Mouse (Mus musculus) spleen, adult 2 months (tissue): ENCODE measurements around the gene Grm2. TPM values are rescaled to one million over a fixed set of nuclear protein-coding genes. Genes with fewer than 3 reads are reported as not detected.
A peak's percentile ranks its signal among the peaks of the same experiment; 100 is the strongest.
"Not testable (repeated sequence)": the region's sequence is repeated elsewhere in the genome, so short reads cannot be mapped to it uniquely, and the experiment has no call there.

ENCODE experiments used
- DNase-seq, 2 experiments: peaks; one replicate each; pipeline versions ENCODE4 v3.0.0 to v3.0.0-alpha.2; 2012 to 2021; ENCODE audit warnings: low spot score in 2 of 2, low read depth in 1 of 2
- H3K27ac ChIP-seq: fragments of 200-500 bp; 2 replicates; pipeline ENCODE4 v1.5.1; 2012; ENCODE audit warnings: low read length, inconsistent platforms; ENCODE audit not compliant: insufficient read depth
- H3K27me3 ChIP-seq: fragments of 200-500 bp; 2 replicates; pipeline ENCODE4 v1.6.1; 2012; ENCODE audit warnings: mild to moderate bottlenecking, moderate library complexity, low read length, inconsistent platforms; ENCODE audit not compliant: control insufficient read depth, insufficient read depth
- H3K36me3 ChIP-seq: fragments of 200-500 bp; 2 replicates; pipeline ENCODE4 v1.6.1; 2012; ENCODE audit warnings: mild to moderate bottlenecking, low read length, inconsistent platforms; ENCODE audit not compliant: control insufficient read depth, insufficient read depth
- H3K4me1 ChIP-seq: fragments of 200-500 bp; 2 replicates; pipeline ENCODE4 v1.6.1; 2011; ENCODE audit warnings: inconsistent platforms; ENCODE audit not compliant: control insufficient read depth, insufficient read depth, insufficient read length
- H3K4me3 ChIP-seq: fragments of 200-500 bp; 2 replicates; pipeline ENCODE4 v1.5.1; 2011; ENCODE audit warnings: mild to moderate bottlenecking, inconsistent platforms; ENCODE audit not compliant: insufficient read depth, insufficient read length; ENCODE audit errors: extremely low read depth
- CTCF ChIP-seq: fragments of 200-500 bp; IDR thresholded peaks from 2 replicates; pipeline ENCODE4 v1.5.1; 2011; ENCODE audit warnings: mild to moderate bottlenecking, inconsistent platforms; ENCODE audit not compliant: insufficient read depth, insufficient read length, insufficient replicate concordance; ENCODE audit errors: extremely low read depth
- POLR2A ChIP-seq: fragments of 200-500 bp; IDR thresholded peaks from 2 replicates; pipeline ENCODE4 v1.6.1; 2011; ENCODE audit warnings: low read depth, low read length, inconsistent platforms
- WGBS: fragments of 180-500 bp; shearing (Covaris S2); methylation state at CpG from one replicate; pipeline ENCODE4 v1.1.7; 2018; 5-methylcytosine and 5-hydroxymethylcytosine counted together
- polyA plus RNA-seq: library from polyadenylated mRNA; depleted of rRNA; stranded (reverse); fragments of >200 nt; gene quantifications from 2 replicates; pipeline ENCODE4 v1.2.3, GENCODE M21; 2012; rRNA removed

The Grm2 gene
- polyA plus RNA-seq, 1 experiment = not detected

GRCm38 (mm10) chr9:106613951-106614350, 41.9 kb downstream of the Grm2 start:
- whole genome bisulfite sequencing = 61% methylated on average over 2 of the region's 2 CpGs
- no peak overlapping the region for H3K4me3 ChIP-seq
- DNase-seq = no peak
- no peaks in the 10 kb centered on the region for H3K4me1 ChIP-seq
- H3K36me3 ChIP-seq = no peaks in the 10 kb centered on the region
- no peaks in the 10 kb centered on the region for H3K27me3 ChIP-seq
- no peak for TF ChIP-seq CTCF
- TF ChIP-seq POLR2A = no peak
- H3K27ac ChIP-seq = no peak overlapping the region

GRCm38 (mm10) chr9:106610727-106611126, 45.2 kb downstream of the Grm2 start:
- WGBS = 86% methylated on average over 4 of the region's 4 CpGs
- DNase-seq = no peak
- no peaks in the 10 kb centered on the region for H3K4me1 ChIP-seq
- no peak overlapping the region for H3K27ac ChIP-seq
- no peak overlapping the region for H3K4me3 ChIP-seq
- TF ChIP-seq CTCF (no peak), POLR2A (no peak)
- H3K27me3 ChIP-seq = no peaks in the 10 kb centered on the region
- H3K36me3 ChIP-seq = no peaks in the 10 kb centered on the region

- Histone ChIP-seq H3K36me3 (no peaks in the 10 kb centered on the region), H3K4me3 (no peak overlapping the region), H3K27me3 (no peaks in the 10 kb centered on the region), H3K4me1 (no peaks in the 10 kb centered on the region), H3K27ac (no peak overlapping the region)
- WGBS = 27% methylated on average over 8 of the region's 8 CpGs
- DNase-seq = peak in 1 of 2 experiments; percentile 16
- TF ChIP-seq CTCF (peak; percentile 49; the same call in 1 of the 2 replicates), POLR2A (no peak)
Observed at GRCm38 (mm10) chr9:106600546-106600945, 55.3 kb downstream of the Grm2 start.

DNA sequence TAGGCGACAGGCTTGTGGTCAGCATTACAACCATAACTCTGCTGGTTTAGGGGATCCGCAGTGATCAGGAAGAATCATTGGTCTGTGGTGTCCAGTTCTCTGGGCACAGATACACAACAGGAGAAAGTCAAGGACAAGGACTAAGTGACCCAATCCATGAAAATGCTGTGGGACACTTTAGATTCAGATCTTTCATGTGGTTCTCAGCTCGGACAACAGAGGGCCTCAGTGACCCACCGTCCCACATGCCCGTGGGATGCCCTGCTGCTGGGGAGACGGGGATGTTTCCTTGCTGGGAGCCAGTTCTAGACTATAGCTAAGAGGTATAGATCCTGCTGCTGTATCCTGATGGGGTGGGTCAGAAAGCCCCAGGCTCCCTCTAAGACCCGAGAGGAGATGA, 57.4 kb downstream of the Grm2 start:
- WGBS = 46% methylated on average over 7 of the region's 7 CpGs
- Histone ChIP-seq H3K27me3 (no peaks in the 10 kb centered on the region), H3K27ac (no peak overlapping the region), H3K4me3 (no peak overlapping the region), H3K4me1 (no peaks in the 10 kb centered on the region), H3K36me3 (no peaks in the 10 kb centered on the region)
- DNase-seq = no peak
- TF ChIP-seq CTCF (no peak), POLR2A (no peak)

GRCm38 (mm10) chr9:106595836-106596235, 60.0 kb downstream of the Grm2 start:
- Histone ChIP-seq H3K4me1 (no peaks in the 10 kb centered on the region), H3K27ac (no peak overlapping the region), H3K27me3 (no peaks in the 10 kb centered on the region), H3K36me3 (no peaks in the 10 kb centered on the region), H3K4me3 (no peak overlapping the region)
- WGBS = 78% methylated on average over 7 of the region's 7 CpGs
- no peak for DNase-seq
- TF ChIP-seq CTCF = no peak
- TF ChIP-seq POLR2A = no peak

DNA sequence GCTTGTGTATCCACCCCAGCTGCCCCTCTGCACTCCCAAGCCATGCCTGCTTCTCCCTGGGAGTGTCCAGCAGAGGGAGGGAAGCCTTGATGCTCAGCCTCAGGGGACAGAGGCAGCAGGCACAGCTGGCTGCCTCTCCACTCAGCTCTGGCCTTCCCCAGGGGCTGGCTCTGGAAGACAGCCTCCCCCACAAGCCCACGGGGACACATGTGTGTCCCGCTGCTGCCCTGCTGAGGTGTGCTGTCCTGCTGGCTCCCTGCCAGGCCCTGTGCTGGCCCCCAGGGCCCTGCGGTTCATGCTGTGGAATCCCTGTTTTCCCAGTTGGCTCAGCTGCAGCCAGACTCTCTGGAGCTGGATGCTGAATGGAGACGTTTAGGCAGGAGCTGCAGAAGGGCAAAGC, 60.5 kb downstream of the Grm2 start:
- not testable (repeated sequence) for H3K27me3 ChIP-seq, DNase-seq, H3K36me3 ChIP-seq, H3K27ac ChIP-seq, H3K4me1 ChIP-seq, H3K4me3 ChIP-seq
- WGBS = 35% methylated on average over 4 of the region's 4 CpGs

Other genes with a start within 250 kb of the Grm2 start
- 365 and 397 TPM in 2 replicates for gene Rpl29, start 226.6 kb downstream of the Grm2 start, polyA plus RNA-seq
- gene Acy1, start 217.8 kb downstream of the Grm2 start, polyA plus RNA-seq = 7.7 and 9.2 TPM in 2 replicates
- 14.6 and 16.7 TPM in 2 replicates for gene Abhd14b, start 208.6 kb downstream of the Grm2 start, polyA plus RNA-seq
- 11.5 and 12.7 TPM in 2 replicates for gene Abhd14a, start 208.4 kb downstream of the Grm2 start, polyA plus RNA-seq
- gene Pcbp4, start 202.8 kb downstream of the Grm2 start, polyA plus RNA-seq = 15.8 and 22.4 TPM in 2 replicates
- 0.28 and 0.66 TPM in 2 replicates for gene Gpr62, start 190.1 kb downstream of the Grm2 start, polyA plus RNA-seq
- gene Rrp9, start 180.1 kb downstream of the Grm2 start, polyA plus RNA-seq = 33.9 and 36.8 TPM in 2 replicates
- 43.3 and 57.9 TPM in 2 replicates for gene Parp3, start 179.1 kb downstream of the Grm2 start, polyA plus RNA-seq
- gene Iqcf1, start 156.1 kb downstream of the Grm2 start, polyA plus RNA-seq = not detected in 2 replicates
- not detected in 2 replicates for gene Iqcf5, start 141.5 kb downstream of the Grm2 start, polyA plus RNA-seq
- gene Iqcf3, start 94.5 kb downstream of the Grm2 start, polyA plus RNA-seq = not detected in 2 replicates
- gene Iqcf4, start 85.1 kb downstream of the Grm2 start, polyA plus RNA-seq = not detected in 2 replicates
- gene Iqcf6, start 29.5 kb downstream of the Grm2 start, polyA plus RNA-seq = not detected in 2 replicates
- 43.5 and 46.5 TPM in 2 replicates for gene Tex264, start 29.8 kb upstream of the Grm2 start, polyA plus RNA-seq
- gene Rad54l2, start 133.1 kb upstream of the Grm2 start, polyA plus RNA-seq = 22.9 and 30.5 TPM in 2 replicates
- gene Dcaf1, start 165.8 kb upstream of the Grm2 start, polyA plus RNA-seq = 7.5 and 8.5 TPM in 2 replicates
- 8.9 and 10.6 TPM in 2 replicates for gene Rbm15b, start 231.3 kb upstream of the Grm2 start, polyA plus RNA-seq
- gene Manf, start 235.9 kb upstream of the Grm2 start, polyA plus RNA-seq = 8.2 and 10.4 TPM in 2 replicates